Mouse (Mus musculus): Measurements from ENCODE around the gene Zfhx3.

GRCm38 (mm10) chr8:108742465-108742864 lies 800.0 kb downstream of the Zfhx3 start:
- TF ChIP-seq CTCF (IDR thresholded peaks at IDR 0.05): no peak
- TF ChIP-seq EP300 (IDR thresholded peaks at IDR 0.05): no peak
